Mouse (Mus musculus) MEL (cell line): ENCODE data around the gene Cd3g. TPM values are rescaled to one million over a fixed set of nuclear protein-coding genes. Genes with fewer than 3 reads are reported as not detected.

Experiments
- DNase-seq: peaks from one replicate; pipeline ENCODE4 v3.0.0; 2011; ENCODE audit warnings: low read depth, low spot score
- H3K27ac ChIP-seq: 2 replicates; pipeline ENCODE4 v1.5.1; 2012; ENCODE audit warnings: low read depth, mild to moderate bottlenecking, control low read depth, low read length, moderate library complexity; ENCODE audit not compliant: control insufficient read depth
- H3K27me3 ChIP-seq, 2 experiments: fragments of 150-350 bp in 1 of 2; sonication (generic) in 1 of 2; 2 replicates each; pipeline ENCODE4 v1.6.1; 2012; ENCODE audit warnings: low read length in 2 of 2, mild to moderate bottlenecking in 2 of 2, improper control_type of control experiment in 1 of 2, moderate library complexity in 1 of 2; ENCODE audit not compliant: insufficient read depth in 2 of 2, control insufficient read depth in 1 of 2
- H3K36me3 ChIP-seq, 2 experiments: 2 replicates each; pipeline ENCODE4 v1.6.1; 2012 to 2014; ENCODE audit warnings: low read length in 2 of 2, improper control_type of control experiment in 1 of 2, inconsistent platforms in 1 of 2, mild to moderate bottlenecking in 1 of 2; ENCODE audit not compliant: insufficient read depth in 2 of 2, control insufficient read depth in 1 of 2
- H3K4me1 ChIP-seq, 2 experiments: fragments of 150-350 bp in 1 of 2; sonication (generic) in 1 of 2; 2 replicates each; pipeline ENCODE4 v1.6.1; 2012; ENCODE audit warnings: low read length in 2 of 2, improper control_type of control experiment in 1 of 2, mild to moderate bottlenecking in 1 of 2; ENCODE audit not compliant: insufficient read depth in 2 of 2, control insufficient read depth in 1 of 2
- H3K4me3 ChIP-seq, 2 experiments: fragments of 150-350 bp in 1 of 2; sonication (generic) in 1 of 2; 2 replicates each; pipeline ENCODE4 v1.5.1; 2012; ENCODE audit warnings: low read depth in 2 of 2, low read length in 2 of 2, mild to moderate bottlenecking in 2 of 2, moderate library complexity in 2 of 2, control low read depth in 1 of 2, improper control_type of control experiment in 1 of 2; ENCODE audit not compliant: control insufficient read depth in 1 of 2, insufficient read depth in 1 of 2
- H3K79me2 ChIP-seq: 2 replicates; pipeline ENCODE4 v1.6.1; 2012; ENCODE audit warnings: mild to moderate bottlenecking, low read length, moderate library complexity; ENCODE audit not compliant: control insufficient read depth, poor library complexity, insufficient read depth
- H3K9ac ChIP-seq: 2 replicates; pipeline ENCODE4 v1.6.1; 2012; ENCODE audit warnings: low read depth, mild to moderate bottlenecking, control low read depth, low read length, moderate library complexity; ENCODE audit not compliant: control insufficient read depth, poor library complexity, severe bottlenecking
- H3K9me3 ChIP-seq: fragments of 150-350 bp; sonication (generic); replicated peaks from 2 replicates; pipeline ENCODE4 v1.6.1; 2012; ENCODE audit warnings: mild to moderate bottlenecking, low read length, improper control_type of control experiment, moderate library complexity; ENCODE audit not compliant: insufficient read depth
- BHLHE40 ChIP-seq: IDR thresholded peaks from 2 replicates; pipeline ENCODE4 v1.6.1; 2012; ENCODE audit warnings: low read depth, mild to moderate bottlenecking, inconsistent platforms, low read length, improper control_type of control experiment, borderline replicate concordance
- CHD1 ChIP-seq: IDR thresholded peaks from 2 replicates; pipeline ENCODE4 v1.6.1; 2012; ENCODE audit warnings: low read depth, mild to moderate bottlenecking, inconsistent platforms, low read length, improper control_type of control experiment
- CHD2 ChIP-seq: IDR thresholded peaks from 2 replicates; pipeline ENCODE4 v1.6.1; 2011; ENCODE audit warnings: low read length, improper control_type of control experiment
- CTCF ChIP-seq, 3 experiments: IDR thresholded peaks in 2 of 3; conservative IDR thresholded peaks in 1 of 3; 2 replicates each; pipeline ENCODE4 v1.5.1; 2011 to 2012; ENCODE audit warnings: low read length in 3 of 3, low read depth in 2 of 3, mild to moderate bottlenecking in 2 of 3, improper control_type of control experiment in 1 of 3, inconsistent platforms in 1 of 3, mixed read lengths in 1 of 3, moderate library complexity in 1 of 3; ENCODE audit not compliant: control insufficient read depth in 1 of 3, insufficient read depth in 1 of 3, poor library complexity in 1 of 3, severe bottlenecking in 1 of 3
- ELF1 ChIP-seq: IDR thresholded peaks from 2 replicates; pipeline ENCODE4 v1.6.1; 2014; ENCODE audit warnings: low read depth, mild to moderate bottlenecking, inconsistent platforms, low read length, improper control_type of control experiment, moderate library complexity
- EP300 ChIP-seq, 2 experiments: IDR thresholded peaks; 2 replicates each; pipeline ENCODE4 v1.6.1; 2011; ENCODE audit warnings: improper control_type of control experiment in 2 of 2, low read length in 2 of 2, low read depth in 1 of 2, mild to moderate bottlenecking in 1 of 2
- ETS1 ChIP-seq: IDR thresholded peaks from 2 replicates; pipeline ENCODE4 v1.6.1; 2012; ENCODE audit warnings: low read depth, mild to moderate bottlenecking, inconsistent platforms, low read length, improper control_type of control experiment, moderate library complexity
- GABPA ChIP-seq: IDR thresholded peaks from 2 replicates; pipeline ENCODE4 v1.6.1; 2012; ENCODE audit warnings: low read depth, mild to moderate bottlenecking, inconsistent platforms, low read length, improper control_type of control experiment, moderate library complexity
- GATA1 ChIP-seq: IDR thresholded peaks from 2 replicates; pipeline ENCODE4 v1.6.1; 2011; ENCODE audit warnings: low read depth, low read length, improper control_type of control experiment
- HCFC1 ChIP-seq: IDR thresholded peaks from 2 replicates; pipeline ENCODE4 v1.6.1; 2012; ENCODE audit warnings: low read depth, mild to moderate bottlenecking, inconsistent platforms, low read length, improper control_type of control experiment, moderate library complexity
- KAT2A ChIP-seq: conservative IDR thresholded peaks from 2 replicates; pipeline ENCODE4 v1.6.1; 2012; ENCODE audit warnings: low read depth, low read length, improper control_type of control experiment, inconsistent platforms
- MAFK ChIP-seq: IDR thresholded peaks from 2 replicates; pipeline ENCODE4 v1.6.1; 2011; ENCODE audit warnings: low read depth, mild to moderate bottlenecking, low read length, improper control_type of control experiment, borderline replicate concordance
- MAZ ChIP-seq: IDR thresholded peaks from 2 replicates; pipeline ENCODE4 v1.6.1; 2012; ENCODE audit warnings: low read depth, mild to moderate bottlenecking, inconsistent platforms, low read length, improper control_type of control experiment
- MEF2A ChIP-seq: IDR thresholded peaks from 2 replicates; pipeline ENCODE4 v1.6.1; 2014; ENCODE audit warnings: low read depth, mild to moderate bottlenecking, inconsistent platforms, low read length, improper control_type of control experiment; ENCODE audit not compliant: poor library complexity, insufficient replicate concordance, severe bottlenecking; ENCODE audit errors: extremely low read depth
- MXI1 ChIP-seq: IDR thresholded peaks from 2 replicates; pipeline ENCODE4 v1.6.1; 2011; ENCODE audit warnings: mild to moderate bottlenecking, low read depth, low read length, improper control_type of control experiment
- MYC ChIP-seq: IDR thresholded peaks from 2 replicates; pipeline ENCODE4 v1.6.1; 2011; ENCODE audit warnings: low read depth, mild to moderate bottlenecking, low read length, improper control_type of control experiment, moderate library complexity
- NELFE ChIP-seq: IDR thresholded peaks from 2 replicates; pipeline ENCODE4 v1.6.1; 2011; ENCODE audit warnings: low read depth, low read length, improper control_type of control experiment
- POLR2AphosphoS5 ChIP-seq: IDR thresholded peaks from 2 replicates; pipeline ENCODE4 v1.6.1; 2012; ENCODE audit warnings: low read depth, borderline replicate concordance, mild to moderate bottlenecking, inconsistent platforms, low read length, moderate library complexity, mixed read lengths
- RAD21 ChIP-seq: IDR thresholded peaks from 2 replicates; pipeline ENCODE4 v1.6.1; 2011; ENCODE audit warnings: mild to moderate bottlenecking, low read depth, low read length, improper control_type of control experiment
- RCOR1 ChIP-seq: IDR thresholded peaks from 2 replicates; pipeline ENCODE4 v1.6.1; 2012; ENCODE audit warnings: low read depth, mild to moderate bottlenecking, inconsistent platforms, low read length, improper control_type of control experiment
- SIN3A ChIP-seq: IDR thresholded peaks from 2 replicates; pipeline ENCODE4 v1.6.1; 2012; ENCODE audit warnings: low read length, improper control_type of control experiment, inconsistent platforms
- TAL1 ChIP-seq: IDR thresholded peaks from 2 replicates; pipeline ENCODE4 v1.6.1; 2012; ENCODE audit warnings: mild to moderate bottlenecking, inconsistent platforms, low read length, moderate library complexity, mixed read lengths
- TBP ChIP-seq: IDR thresholded peaks from 2 replicates; pipeline ENCODE4 v1.8.0; 2011; ENCODE audit warnings: low read depth, low read length, improper control_type of control experiment
- TCF12 ChIP-seq: IDR thresholded peaks from 2 replicates; pipeline ENCODE4 v1.6.1; 2014; ENCODE audit warnings: low read depth, mild to moderate bottlenecking, inconsistent platforms, low read length, improper control_type of control experiment, moderate library complexity
- USF1 ChIP-seq: IDR thresholded peaks from 2 replicates; pipeline ENCODE4 v1.6.1; 2014; ENCODE audit warnings: low read depth, mild to moderate bottlenecking, inconsistent platforms, low read length, improper control_type of control experiment, moderate library complexity
- USF2 ChIP-seq, 2 experiments: IDR thresholded peaks; 2 replicates each; pipeline ENCODE4 v1.6.1; 2011 to 2012; ENCODE audit warnings: improper control_type of control experiment in 2 of 2, low read length in 2 of 2, borderline replicate concordance in 1 of 2, inconsistent platforms in 1 of 2, low read depth in 1 of 2, mild to moderate bottlenecking in 1 of 2; ENCODE audit not compliant: insufficient read depth in 1 of 2
- ZKSCAN1 ChIP-seq: IDR thresholded peaks from 2 replicates; pipeline ENCODE4 v1.6.1; 2012; ENCODE audit warnings: low read depth, mild to moderate bottlenecking, inconsistent platforms, low read length, improper control_type of control experiment, moderate library complexity
- ZMIZ1 ChIP-seq: IDR thresholded peaks from 2 replicates; pipeline ENCODE4 v1.6.1; 2012; ENCODE audit warnings: low read depth, mild to moderate bottlenecking, inconsistent platforms, low read length, improper control_type of control experiment, moderate library complexity
- ZNF384 ChIP-seq: IDR thresholded peaks from 2 replicates; pipeline ENCODE4 v1.6.1; 2012; ENCODE audit warnings: low read depth, mild to moderate bottlenecking, inconsistent platforms, low read length, improper control_type of control experiment
- polyA plus RNA-seq, 2 experiments: library from polyadenylated mRNA; stranded (reverse) in 1 of 2; unstranded in 1 of 2; fragments of >175 nt in 1 of 2; fragments of >200 nt in 1 of 2; gene quantifications; 2 replicates each; pipeline versions ENCODE4 v1.2.1 to v1.2.4; 2012; ENCODE audit warnings: low replicate concordance in 2 of 2, low read depth in 1 of 2; ENCODE audit not compliant: insufficient read length in 2 of 2, insufficient read depth in 1 of 2, missing spikeins in 1 of 2
- total RNA-seq: library from RNA; depleted of rRNA; stranded (reverse); fragments of 300-350 nt; gene quantifications from 2 replicates; pipeline ENCODE4 v1.2.3, GENCODE M21; 2012

Cd3g gene
- total and polyA plus RNA-seq, 3 experiments = 0.35 to 0.47 TPM; not detected in 1

DNA sequence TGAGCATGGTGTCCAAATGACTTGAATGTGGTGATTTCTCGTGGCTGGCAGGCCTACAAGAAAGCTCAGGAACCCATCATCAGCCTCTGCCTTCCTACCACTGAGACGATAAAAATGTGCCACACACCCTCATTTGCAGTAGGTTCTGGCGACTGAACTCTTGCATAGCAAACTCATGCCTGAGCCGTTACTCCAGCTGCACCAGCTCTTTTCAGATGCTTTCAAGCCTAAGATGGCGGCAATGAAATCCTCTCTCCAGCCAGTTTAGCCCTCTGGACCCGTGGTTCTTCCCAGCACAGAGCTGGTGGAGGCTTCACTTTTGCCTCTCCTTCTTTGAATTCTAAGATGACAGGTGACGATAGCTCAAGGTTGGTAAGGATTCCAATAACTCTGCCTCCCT is 425 bp downstream of the Cd3g start:
- no peak for DNase-seq
- peaks cover 0 to 8% of the 10 kb centered on the region in 2 experiments; a peak in 2 of 4 replicates for H3K36me3 ChIP-seq
- TF ChIP-seq GABPA = no peak
- TF ChIP-seq RCOR1 = no peak
- TF ChIP-seq MYC = no peak
- TF ChIP-seq, all 39 proteins: peak for 0
- Histone ChIP-seq H3K4me1 (peaks cover 8% of the 10 kb centered on the region in 2 experiments), H3K27me3 (peaks cover 0 to 3% of the 10 kb centered on the region in 2 experiments; a peak in 1 of 4 replicates), H3K9me3 (no peaks in the 10 kb centered on the region), H3K9ac (no peak overlapping the region), H3K27ac (no peak overlapping the region), H3K4me3 (no peak overlapping the region), H3K79me2 (no peaks in the 10 kb centered on the region)

DNA sequence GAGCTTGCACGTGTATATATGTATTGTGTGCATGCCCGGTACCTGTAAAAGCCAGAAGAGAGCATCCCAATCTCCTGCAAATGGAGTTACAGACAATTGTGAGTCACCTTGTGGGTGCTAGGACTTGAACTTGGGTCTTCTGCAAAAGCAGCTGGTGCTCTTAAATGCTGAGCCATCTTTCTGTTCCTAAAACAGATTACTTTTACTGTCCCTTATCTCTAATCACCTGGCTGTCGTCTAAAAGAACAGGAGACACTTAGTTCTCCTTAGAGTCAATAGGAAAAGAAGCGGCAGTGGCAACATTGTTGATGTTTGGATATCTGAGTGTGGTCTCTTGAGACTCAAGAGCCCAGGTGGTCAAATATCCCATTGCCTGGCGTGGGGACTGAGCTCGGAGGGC is 2.4 kb downstream of the Cd3g start:
- TF ChIP-seq CHD1 = no peak
- TF ChIP-seq TBP = peak; percentile 54; the same call in 1 of the 2 replicates
- TF ChIP-seq MXI1 = no peak
- TF ChIP-seq ZKSCAN1 = no peak
- TF ChIP-seq TAL1 = no peak
- TF ChIP-seq HCFC1 = no peak
- no peak for TF ChIP-seq ELF1
- TF ChIP-seq USF1 = no peak
- TF ChIP-seq TCF12 = no peak
- no peak for TF ChIP-seq MEF2A
- TF ChIP-seq ETS1 = peak; percentile 60; the same call in 1 of the 2 replicates
- TF ChIP-seq CHD2 = no peak
- TF ChIP-seq USF2 (IDR thresholded peaks at IDR 0.05; ENCODE audit: borderline replicate concordance in 1 of 2, insufficient read depth in 1 of 2, low read depth in 1 of 2, low read length in 2 of 2) = no peak
- no peak for TF ChIP-seq EP300 (IDR thresholded peaks at IDR 0.05; ENCODE audit: low read depth in 1 of 2, low read length in 2 of 2)
- no peak for TF ChIP-seq BHLHE40
- peak; percentile 31; the same call in 1 of the 2 replicates for TF ChIP-seq GATA1
- no peak for TF ChIP-seq ZMIZ1
- TF ChIP-seq NELFE = no peak
- no peak for TF ChIP-seq RAD21
- no peak for TF ChIP-seq MAFK
- no peak for TF ChIP-seq SIN3A
- no peak for TF ChIP-seq MAZ
- TF ChIP-seq KAT2A = no peak
- TF ChIP-seq POLR2AphosphoS5 = no peak
- no peak for TF ChIP-seq CTCF (IDR thresholded peaks at IDR 0.05 in 2 of 3, conservative IDR thresholded peaks at IDR 0.05 in 1 of 3; ENCODE audit: control insufficient read depth in 1 of 3, insufficient read depth in 1 of 3, low read depth in 2 of 3, low read length in 3 of 3, poor library complexity in 1 of 3, severe bottlenecking in 1 of 3)
- TF ChIP-seq ZNF384 = no peak
- H3K27me3 ChIP-seq = peaks cover 6 to 7% of the 10 kb centered on the region in 2 experiments
- H3K4me3 ChIP-seq = no peak overlapping the region
- no peaks in the 10 kb centered on the region for H3K9me3 ChIP-seq
- H3K4me1 ChIP-seq = peaks cover 8% of the 10 kb centered on the region in 2 experiments
- H3K27ac ChIP-seq = no peak overlapping the region
- H3K79me2 ChIP-seq = no peaks in the 10 kb centered on the region
- H3K9ac ChIP-seq = no peak overlapping the region
- peaks cover 0 to 8% of the 10 kb centered on the region in 2 experiments; a peak in 2 of 4 replicates for H3K36me3 ChIP-seq
- no peak for DNase-seq
